ENCODE assay signal across 8 mouse cellular contexts in genomic region chr4:39697565-39697964, GRCm38 (mm10).
A peak's percentile ranks its signal among the peaks of the same experiment; 100 is the strongest.
DNase-seq lines count a peak whose midpoint lies in the region; TF ChIP-seq lines count a peak whose summit lies in the region.

No protein-coding gene starts in this region.

- H3K4me3 ChIP-seq in thymus, adult 2 months (ENCODE audit: control insufficient read depth, insufficient read depth, low read length), result no peak overlapping the region

- no peaks in the 10 kb centered on the region for H3K4me1 ChIP-seq in thymus, adult 2 months (replicated peaks; ENCODE audit: control insufficient read depth, insufficient read depth, low read length)

- TF ChIP-seq CTCF in thymus, adult 2 months (IDR thresholded peaks at IDR 0.05; ENCODE audit: borderline replicate concordance, control insufficient read depth, extremely low read depth, insufficient read depth, low read length, poor library complexity), result no peak

- no peak for TF ChIP-seq POLR2A in thymus, adult 2 months (IDR thresholded peaks at IDR 0.05; ENCODE audit: control insufficient read depth, extremely low read depth, insufficient read depth, low read length, poor library complexity)

- no peak overlapping the region for H3K27ac ChIP-seq in thymus, adult 2 months (ENCODE audit: control insufficient read depth, insufficient read depth, low read length)

- H3K36me3 ChIP-seq in thymus, adult 2 months (ENCODE audit: control insufficient read depth, insufficient read depth, low read length), result no peaks in the 10 kb centered on the region

- DNase-seq in thymus, postnatal 4 days, result peak; percentile 7
- no peak for DNase-seq in thymus, adult 2 months
- DNase-seq in cerebellum, postnatal 14 days, result peak; percentile 98 to 99
- DNase-seq in gastrocnemius, postnatal 10 days, result peak; percentile 80
- DNase-seq in layer of hippocampus, adult 9-10 months (ENCODE audit: low spot score), result peak; percentile 63
- DNase-seq in lung, postnatal 36 days, result peak; percentile 37
- peak; percentile 41 for DNase-seq in urinary bladder, postnatal 10 days (ENCODE audit: low spot score)
- no peak for DNase-seq in spleen, postnatal 36 days (ENCODE audit: low spot score in 2 of 2)

- H3K27me3 ChIP-seq in thymus, adult 2 months (ENCODE audit: control insufficient read depth, insufficient read depth, low read length), result no peaks in the 10 kb centered on the region

- WGBS in thymus, adult 2 months, result 48% methylated on average over 5 of the region's 5 CpGs

Comparison
In these comparisons a context has a peak if more than half of its experiments do, and no peak if none do; other contexts are left out.
1. DNase-seq: peak in thymus, postnatal 4 days (single experiment), cerebellum, postnatal 14 days (2 of 2), gastrocnemius, postnatal 10 days (single experiment), layer of hippocampus, adult 9-10 months (single experiment), lung, postnatal 36 days (single experiment) and urinary bladder, postnatal 10 days (single experiment); none in thymus, adult 2 months (single experiment) and spleen, postnatal 36 days (0 of 2).